Mouse (Mus musculus) duodenum, adult 2 months (tissue): ENCODE measurements around the gene Olfr1258. TPM values are rescaled to one million over a fixed set of nuclear protein-coding genes. Genes with fewer than 3 reads are reported as not detected.

Source experiments
- polyA plus RNA-seq: library from polyadenylated mRNA; depleted of rRNA; stranded (reverse); fragments of >200 nt; gene quantifications from 2 replicates; pipeline ENCODE4 v1.2.3, GENCODE M21; 2012; ENCODE audit warnings: low replicate concordance; rRNA removed

Gene Olfr1258
- not detected in 2 replicates for polyA plus RNA-seq

DNA sequence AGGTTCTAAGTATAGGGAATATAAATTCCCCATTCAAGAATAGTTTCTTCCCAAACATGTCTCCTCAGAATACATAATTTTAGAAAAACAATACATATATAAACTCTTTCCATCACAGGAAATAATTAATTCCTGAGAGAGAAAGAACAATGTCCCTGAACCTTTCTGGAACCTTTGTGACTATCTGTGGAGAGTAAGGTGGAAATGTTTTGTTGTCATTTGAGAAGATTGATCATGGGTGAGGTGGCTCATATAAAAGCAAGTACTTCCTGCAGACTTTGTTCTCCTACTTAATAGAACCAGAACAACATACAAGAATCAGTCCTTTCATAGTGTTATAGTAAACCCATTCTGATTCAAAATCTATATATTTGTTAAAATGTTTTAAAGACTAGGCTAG, at the start of gene Olfr1258:
Gene Olfr1258, plus strand, starts transcription at position 301 of the 400 bp plus-strand sequence.

DNA sequence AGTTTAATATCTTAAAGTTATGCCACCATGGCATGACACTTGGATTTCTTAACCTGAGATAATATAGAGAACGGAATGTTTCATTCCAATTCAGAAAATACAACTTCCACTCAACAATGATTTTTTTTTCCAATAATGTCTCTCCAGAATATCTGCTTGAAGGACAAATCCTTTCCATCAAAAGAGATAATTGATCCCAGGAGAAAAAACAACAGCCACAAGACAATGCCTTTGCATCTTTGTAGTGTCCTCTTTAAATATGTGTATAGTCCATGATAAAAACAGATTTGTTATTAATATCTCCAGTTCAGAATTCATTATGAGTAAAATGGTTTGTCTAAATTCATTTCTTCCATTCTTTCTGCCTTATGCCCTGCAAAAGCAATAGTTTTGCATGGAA, 49.0 kb upstream of the Olfr1258 start, which contains the start of gene Olfr1257:
Gene Olfr1257, plus strand, starts transcription at position 301 of the 400 bp plus-strand sequence.

GRCm38 (mm10) chr2:89948564-89948963, 21.5 kb downstream of the Olfr1258 start, which contains the start of gene Olfr1259:
Olfr1259 (minus strand) TSS chr2:89948664.

DNA sequence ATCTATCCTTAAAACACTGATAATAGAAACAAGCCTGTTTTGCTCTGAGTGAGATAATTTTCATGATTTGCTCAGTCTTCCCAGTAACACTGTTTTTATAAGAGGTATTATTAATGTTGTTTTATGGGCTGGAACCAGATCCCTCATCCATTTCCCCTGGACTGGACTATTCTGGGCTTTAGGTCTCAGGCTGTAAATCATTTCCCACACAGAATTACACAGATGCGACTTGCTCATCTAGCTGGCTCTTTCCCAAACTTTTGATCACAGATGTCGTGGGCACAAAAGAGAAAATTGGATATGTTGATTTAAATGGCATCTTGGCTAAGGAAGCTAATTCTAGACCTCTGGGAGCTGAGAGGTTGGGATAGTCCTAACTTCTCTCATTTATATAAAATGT, 47.1 kb downstream of the Olfr1258 start, which contains the start of gene Olfr1260:
Gene Olfr1260, plus strand, starts transcription at position 157 of the 400 bp plus-strand sequence.

Other genes starting within 250 kb of the Olfr1258 start
- gene Olfr1252, start 202.3 kb upstream of the Olfr1258 start, polyA plus RNA-seq: not detected in 2 replicates
- gene Olfr1253, start 170.2 kb upstream of the Olfr1258 start, polyA plus RNA-seq: not detected in 2 replicates
- gene Olfr1254, start 133.7 kb upstream of the Olfr1258 start, polyA plus RNA-seq: not detected in 2 replicates
- gene Olfr1255, start 115.3 kb upstream of the Olfr1258 start, polyA plus RNA-seq: not detected in 2 replicates
- not detected in 2 replicates for gene Olfr1256, start 85.8 kb upstream of the Olfr1258 start, polyA plus RNA-seq
- gene Olfr48, start 79.1 kb upstream of the Olfr1258 start, polyA plus RNA-seq: not detected in 2 replicates
- not detected in 2 replicates for gene Olfr1257, start 48.9 kb upstream of the Olfr1258 start, polyA plus RNA-seq
- gene Olfr1259, start 21.4 kb downstream of the Olfr1258 start, polyA plus RNA-seq: not detected in 2 replicates
- gene Olfr1260, start 47.0 kb downstream of the Olfr1258 start, polyA plus RNA-seq: not detected in 2 replicates
- gene Olfr1261, start 63.9 kb downstream of the Olfr1258 start, polyA plus RNA-seq: not detected in 2 replicates
- gene Olfr1262, start 72.8 kb downstream of the Olfr1258 start, polyA plus RNA-seq: not detected in 2 replicates
- not detected in 2 replicates for gene Olfr1263, start 84.8 kb downstream of the Olfr1258 start, polyA plus RNA-seq
- not detected in 2 replicates for gene Olfr1264, start 98.3 kb downstream of the Olfr1258 start, polyA plus RNA-seq
- not detected in 2 replicates for gene Olfr1265, start 108.0 kb downstream of the Olfr1258 start, polyA plus RNA-seq
- not detected in 2 replicates for gene Olfr140, start 136.3 kb downstream of the Olfr1258 start, polyA plus RNA-seq
- not detected in 2 replicates for gene Olfr1269, start 194.1 kb downstream of the Olfr1258 start, polyA plus RNA-seq
- not detected in 2 replicates for gene Olfr32, start 215.0 kb downstream of the Olfr1258 start, polyA plus RNA-seq
- gene Olfr1270, start 225.8 kb downstream of the Olfr1258 start, polyA plus RNA-seq: not detected in 2 replicates